Mouse (Mus musculus): ENCODE results near the gene Lrrfip2. TPM values are rescaled to one million over a fixed set of nuclear protein-coding genes. Genes with fewer than 3 reads are reported as not detected.

Gene Lrrfip2
- total RNA-seq, 1 experiment, result 33.0 TPM

DNA sequence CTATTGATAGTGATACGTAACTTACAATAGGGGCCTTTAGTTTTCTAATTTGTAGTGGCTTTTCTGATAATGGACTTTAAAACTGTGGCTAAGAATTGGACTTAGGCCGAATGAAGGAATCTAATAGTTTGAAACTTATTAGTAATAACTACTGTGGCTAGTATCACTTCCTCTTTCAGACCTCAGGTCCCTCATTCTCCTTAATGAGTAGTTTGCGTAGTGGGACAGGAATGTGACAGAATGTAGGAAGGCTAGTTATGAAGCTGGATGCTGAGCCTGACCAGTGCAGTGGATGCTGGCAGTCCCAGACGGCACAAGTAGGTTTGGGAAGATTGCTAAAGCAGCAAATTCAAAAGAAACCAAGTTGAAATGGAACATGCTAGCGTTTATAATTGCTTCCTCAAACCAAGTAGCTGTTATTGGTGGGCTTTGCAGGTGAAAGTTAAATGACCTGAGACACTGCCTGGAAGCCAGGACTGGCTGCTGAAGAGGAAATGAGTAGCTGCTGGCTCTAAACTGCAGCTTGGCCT is 103.2 kb downstream of the Lrrfip2 start:
- H3K36me3 ChIP-seq (ENCODE audit: control insufficient read depth, insufficient read depth, low read length, poor library complexity, severe bottlenecking), result peaks cover 10% of the 10 kb centered on the region
- H3K4me3 ChIP-seq (ENCODE audit: insufficient read depth in 1 of 2, low read depth in 1 of 2, low read length in 2 of 2, poor library complexity in 1 of 2, severe bottlenecking in 1 of 2), result no peak overlapping the region
- no peak overlapping the region for H3K9ac ChIP-seq (ENCODE audit: insufficient read depth, low read depth, low read length, poor library complexity, severe bottlenecking)
- DNase-seq (ENCODE audit: low read depth, low spot score), result no peak
- no peaks in the 10 kb centered on the region for H3K4me1 ChIP-seq (ENCODE audit: control insufficient read depth in 2 of 2, insufficient read depth in 2 of 2, low read length in 2 of 2, poor library complexity in 1 of 2)
- no peak overlapping the region for H3K27ac ChIP-seq (ENCODE audit: insufficient read depth, low read depth, low read length, poor library complexity, severe bottlenecking)
- H3K9me3 ChIP-seq (ENCODE audit: control insufficient read depth, insufficient read depth, low read depth, low read length), result no peaks in the 10 kb centered on the region
- in situ Hi-C loops (cut with MboI; ENCODE audit: low sequenced_read_pairs in 2 of 2, unreplicated experiment in 2 of 2), result no loop called here
- TF ChIP-seq MAFK (IDR thresholded peaks at IDR 0.05; ENCODE audit: insufficient read depth, low read depth, low read length), result no peak
- no peak for TF ChIP-seq ZNF384 (IDR thresholded peaks at IDR 0.05; ENCODE audit: low read depth, low read length)
- no peak for TF ChIP-seq CHD2 (IDR thresholded peaks at IDR 0.05; ENCODE audit: low read depth, low read length)
- no peak for TF ChIP-seq ZC3H11A (IDR thresholded peaks at IDR 0.05; ENCODE audit: borderline replicate concordance, low read depth, low read length)
- TF ChIP-seq HCFC1 (IDR thresholded peaks at IDR 0.05; ENCODE audit: borderline replicate concordance, insufficient read depth, low read length), result no peak

DNA sequence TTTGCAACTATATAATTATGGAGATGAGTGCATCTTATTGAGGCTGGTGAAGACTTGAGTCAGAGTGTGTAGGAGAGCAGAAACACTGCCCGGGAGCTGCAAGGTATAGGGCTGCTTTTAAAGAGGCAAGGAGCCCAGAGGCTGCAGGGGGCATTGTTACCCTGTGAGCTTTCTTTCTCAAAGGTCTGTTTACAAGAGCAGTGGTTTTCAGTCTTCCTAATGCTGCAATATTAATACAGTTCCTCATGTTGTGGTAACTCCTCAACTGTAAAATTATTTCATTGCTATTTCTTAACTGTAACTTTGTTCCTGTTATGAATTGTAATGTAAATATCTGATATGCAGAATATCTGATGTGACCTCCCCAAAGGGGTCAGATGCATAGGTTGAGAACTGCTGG is 104.2 kb downstream of the Lrrfip2 start:
- no peak for TF ChIP-seq HCFC1 (IDR thresholded peaks at IDR 0.05; ENCODE audit: borderline replicate concordance, insufficient read depth, low read length)
- TF ChIP-seq ZC3H11A (IDR thresholded peaks at IDR 0.05; ENCODE audit: borderline replicate concordance, low read depth, low read length), result no peak
- TF ChIP-seq CHD2 (IDR thresholded peaks at IDR 0.05; ENCODE audit: low read depth, low read length), result no peak
- no peak for TF ChIP-seq ZNF384 (IDR thresholded peaks at IDR 0.05; ENCODE audit: low read depth, low read length)
- TF ChIP-seq MAFK (IDR thresholded peaks at IDR 0.05; ENCODE audit: insufficient read depth, low read depth, low read length), result no peak
- H3K36me3 ChIP-seq (ENCODE audit: control insufficient read depth, insufficient read depth, low read length, poor library complexity, severe bottlenecking), result peaks cover 8% of the 10 kb centered on the region

DNA sequence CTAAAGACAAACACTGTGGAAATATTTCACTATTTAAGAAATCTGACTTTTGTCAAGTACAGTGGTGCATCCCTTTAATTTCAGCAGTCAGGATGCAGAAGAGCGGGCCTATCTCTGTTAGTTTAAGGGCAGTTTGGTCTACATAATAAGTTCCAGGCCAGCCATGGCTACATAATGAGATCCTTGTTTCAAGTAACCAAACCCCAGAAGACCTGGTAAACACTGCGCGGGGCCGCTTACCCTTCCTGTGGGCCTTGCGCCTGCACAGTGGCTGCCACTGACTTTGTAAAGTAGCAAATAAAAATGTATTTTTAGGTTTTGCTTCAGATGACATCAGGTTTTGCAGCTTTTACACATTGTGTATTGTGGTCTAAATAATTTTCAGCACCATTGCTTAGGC is 106.0 kb downstream of the Lrrfip2 start:
- H3K9me3 ChIP-seq (ENCODE audit: control insufficient read depth, insufficient read depth, low read depth, low read length), result no peaks in the 10 kb centered on the region
- peaks cover 9% of the 10 kb centered on the region for H3K36me3 ChIP-seq (ENCODE audit: control insufficient read depth, insufficient read depth, low read length, poor library complexity, severe bottlenecking)
- H3K4me3 ChIP-seq (ENCODE audit: insufficient read depth in 1 of 2, low read depth in 1 of 2, low read length in 2 of 2, poor library complexity in 1 of 2, severe bottlenecking in 1 of 2), result no peak overlapping the region
- in situ Hi-C loops (cut with MboI; ENCODE audit: low sequenced_read_pairs in 2 of 2, unreplicated experiment in 2 of 2), result no loop called here
- no peak overlapping the region for H3K27ac ChIP-seq (ENCODE audit: insufficient read depth, low read depth, low read length, poor library complexity, severe bottlenecking)
- H3K4me1 ChIP-seq (ENCODE audit: control insufficient read depth in 2 of 2, insufficient read depth in 2 of 2, low read length in 2 of 2, poor library complexity in 1 of 2), result peaks cover 0 to 6% of the 10 kb centered on the region in 2 experiments; a peak in 2 of 4 replicates
- DNase-seq (ENCODE audit: low read depth, low spot score), result no peak
- no peak for TF ChIP-seq HCFC1 (IDR thresholded peaks at IDR 0.05; ENCODE audit: borderline replicate concordance, insufficient read depth, low read length)
- no peak for TF ChIP-seq MAFK (IDR thresholded peaks at IDR 0.05; ENCODE audit: insufficient read depth, low read depth, low read length)
- no peak for TF ChIP-seq ZNF384 (IDR thresholded peaks at IDR 0.05; ENCODE audit: low read depth, low read length)
- no peak for TF ChIP-seq CHD2 (IDR thresholded peaks at IDR 0.05; ENCODE audit: low read depth, low read length)
- no peak for TF ChIP-seq ZC3H11A (IDR thresholded peaks at IDR 0.05; ENCODE audit: borderline replicate concordance, low read depth, low read length)
- H3K9ac ChIP-seq (ENCODE audit: insufficient read depth, low read depth, low read length, poor library complexity, severe bottlenecking), result no peak overlapping the region

More for the DNA sequence above, 104.2 kb downstream of the Lrrfip2 start:
- Histone ChIP-seq H3K4me1 (ENCODE audit: control insufficient read depth in 2 of 2, insufficient read depth in 2 of 2, low read length in 2 of 2, poor library complexity in 1 of 2) (no peaks in the 10 kb centered on the region; a peak in 1 of 4 replicates), H3K4me3 (ENCODE audit: insufficient read depth in 1 of 2, low read depth in 1 of 2, low read length in 2 of 2, poor library complexity in 1 of 2, severe bottlenecking in 1 of 2) (no peak overlapping the region), H3K27ac (ENCODE audit: insufficient read depth, low read depth, low read length, poor library complexity, severe bottlenecking) (no peak overlapping the region), H3K9me3 (ENCODE audit: control insufficient read depth, insufficient read depth, low read depth, low read length) (no peaks in the 10 kb centered on the region), H3K9ac (ENCODE audit: insufficient read depth, low read depth, low read length, poor library complexity, severe bottlenecking) (no peak overlapping the region)
- in situ Hi-C loops (cut with MboI; ENCODE audit: low sequenced_read_pairs in 2 of 2, unreplicated experiment in 2 of 2), result no loop called here
- DNase-seq (ENCODE audit: low read depth, low spot score), result no peak

DNA sequence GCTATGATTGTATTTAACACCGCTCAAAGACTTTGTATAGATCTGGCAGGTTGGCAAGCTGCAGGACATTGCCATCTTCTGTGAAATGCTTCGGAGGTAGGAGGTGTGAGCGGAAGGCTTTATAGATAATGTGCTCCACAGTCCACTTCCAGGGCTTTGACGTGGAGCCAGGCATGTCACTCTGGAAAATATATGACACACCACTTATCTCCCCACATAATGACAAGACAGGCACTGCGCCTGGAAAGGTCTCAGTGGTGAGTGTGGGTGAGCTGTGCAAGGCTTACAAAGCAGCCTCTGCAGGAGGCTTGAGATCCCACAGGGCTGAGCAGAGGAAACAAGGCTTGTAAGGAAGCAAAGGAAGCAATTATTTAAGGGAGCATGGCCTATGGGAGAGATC is 111.1 kb downstream of the Lrrfip2 start:
- no peak overlapping the region for H3K9ac ChIP-seq (ENCODE audit: insufficient read depth, low read depth, low read length, poor library complexity, severe bottlenecking)
- no peak for TF ChIP-seq MAFK (IDR thresholded peaks at IDR 0.05; ENCODE audit: insufficient read depth, low read depth, low read length)
- TF ChIP-seq CHD2 (IDR thresholded peaks at IDR 0.05; ENCODE audit: low read depth, low read length), result no peak
- TF ChIP-seq ZC3H11A (IDR thresholded peaks at IDR 0.05; ENCODE audit: borderline replicate concordance, low read depth, low read length), result no peak
- TF ChIP-seq HCFC1 (IDR thresholded peaks at IDR 0.05; ENCODE audit: borderline replicate concordance, insufficient read depth, low read length), result no peak
- no peak for TF ChIP-seq ZNF384 (IDR thresholded peaks at IDR 0.05; ENCODE audit: low read depth, low read length)
- no peak for DNase-seq (ENCODE audit: low read depth, low spot score)
- H3K4me1 ChIP-seq (ENCODE audit: control insufficient read depth in 2 of 2, insufficient read depth in 2 of 2, low read length in 2 of 2, poor library complexity in 1 of 2), result peaks cover 0 to 6% of the 10 kb centered on the region in 2 experiments; a peak in 2 of 4 replicates
- in situ Hi-C loops (cut with MboI; ENCODE audit: low sequenced_read_pairs in 2 of 2, unreplicated experiment in 2 of 2), result no loop called here
- H3K36me3 ChIP-seq (ENCODE audit: control insufficient read depth, insufficient read depth, low read length, poor library complexity, severe bottlenecking), result peaks cover 31% of the 10 kb centered on the region; the same call in 1 of the 2 replicates
- H3K9me3 ChIP-seq (ENCODE audit: control insufficient read depth, insufficient read depth, low read depth, low read length), result no peaks in the 10 kb centered on the region
- no peak overlapping the region for H3K27ac ChIP-seq (ENCODE audit: insufficient read depth, low read depth, low read length, poor library complexity, severe bottlenecking)
- no peak overlapping the region for H3K4me3 ChIP-seq (ENCODE audit: insufficient read depth in 1 of 2, low read depth in 1 of 2, low read length in 2 of 2, poor library complexity in 1 of 2, severe bottlenecking in 1 of 2)
